Mouse (Mus musculus) stomach, postnatal 0 days (tissue): ENCODE measurements around the gene Mrpl22. TPM values are rescaled to one million over a fixed set of nuclear protein-coding genes. Genes with fewer than 3 reads are reported as not detected.

Experiments used
- ATAC-seq: fragments of 200-750 bp; cut with Nextera tagmentation; 2 replicates; pipeline ENCODE4 v1.8.0; 2017; ENCODE audit not compliant: low FRiP score, low TSS enrichment
- DNase-seq: peaks from one replicate; pipeline ENCODE4 v3.0.0-alpha.2; 2016; ENCODE audit warnings: low spot score
- H3K27ac ChIP-seq: fragments of 300-500 bp; sonication (generic); replicated peaks from 2 replicates; pipeline ENCODE4 v1.5.1; 2014; ENCODE audit warnings: mild to moderate bottlenecking, control low read depth
- H3K27me3 ChIP-seq: fragments of 300-500 bp; sonication (generic); 2 replicates; pipeline ENCODE4 v1.6.1; 2014; ENCODE audit warnings: low read length; ENCODE audit not compliant: control insufficient read depth, insufficient read depth
- H3K36me3 ChIP-seq: fragments of 300-500 bp; sonication (generic); 2 replicates; pipeline ENCODE4 v1.6.1; 2014; ENCODE audit warnings: low read length, mixed read lengths; ENCODE audit not compliant: control insufficient read depth, insufficient read depth
- H3K4me1 ChIP-seq: fragments of 300-500 bp; sonication (generic); replicated peaks from 2 replicates; pipeline ENCODE4 v1.6.1; 2014; ENCODE audit warnings: antibody characterized with exemption; ENCODE audit not compliant: control insufficient read depth, insufficient read depth
- H3K4me2 ChIP-seq: fragments of 300-500 bp; sonication (generic); replicated peaks from 2 replicates; pipeline ENCODE4 v1.6.1; 2014; ENCODE audit warnings: low read depth, mild to moderate bottlenecking, control low read depth, moderate library complexity
- H3K4me3 ChIP-seq: fragments of 300-500 bp; sonication (generic); 2 replicates; pipeline ENCODE4 v1.5.1; 2014; ENCODE audit warnings: low read depth, low read length, control low read depth
- H3K9ac ChIP-seq: fragments of 300-500 bp; sonication (generic); 2 replicates; pipeline ENCODE4 v1.6.1; 2014; ENCODE audit warnings: mild to moderate bottlenecking, low read length, control low read depth, mixed read lengths
- H3K9me3 ChIP-seq: fragments of 300-500 bp; sonication (generic); 2 replicates; pipeline ENCODE4 v1.6.1; 2016; ENCODE audit warnings: low read length; ENCODE audit not compliant: control insufficient read depth
- CTCF ChIP-seq: IDR thresholded peaks from 2 replicates; pipeline ENCODE4 v1.5.1; 2016; ENCODE audit warnings: antibody characterized with exemption, low read depth, mild to moderate bottlenecking, moderate library complexity
- EP300 ChIP-seq: optimal IDR thresholded peaks from 2 replicates; pipeline ENCODE3; 2016; ENCODE audit warnings: antibody characterized with exemption
- WGBS: fragments of 180-500 bp; shearing (Covaris S2); extraction: QIAGEN DNeasy Blood & Tissue Kit; methylation state at CpG from one replicate; pipeline ENCODE4 v1.1.7; 2014; 5-methylcytosine and 5-hydroxymethylcytosine counted together
- polyA plus RNA-seq: library from polyadenylated mRNA; unstranded; fragments of >200 nt; fragmentation: Nextera tagmentation; extraction: Ambion mirVana; gene quantifications from 2 replicates; pipeline ENCODE4 v1.2.1, GENCODE M21; 2015

Gene Mrpl22
- polyA plus RNA-seq, 1 experiment from 2014 or later, result 98.6 TPM

- 93% methylated on average over 3 of the region's 3 CpGs for WGBS
- no peak for DNase-seq
- H3K4me1 ChIP-seq, result no peaks in the 10 kb centered on the region
- no peak overlapping the region for H3K4me2 ChIP-seq
- no peak for ATAC-seq
- no peaks in the 10 kb centered on the region for H3K9me3 ChIP-seq
- no peak overlapping the region for H3K9ac ChIP-seq
- no peak overlapping the region for H3K4me3 ChIP-seq
- TF ChIP-seq EP300 (no peak), CTCF (no peak)
- peaks cover 7% of the 10 kb centered on the region for H3K36me3 ChIP-seq
- no peaks in the 10 kb centered on the region for H3K27me3 ChIP-seq
- no peak overlapping the region for H3K27ac ChIP-seq
These were observed 39.4 kb upstream of the Mrpl22 start for GRCm38 (mm10) chr11:58132026-58132425.

- Histone ChIP-seq H3K4me3 (no peak overlapping the region), H3K4me1 (no peaks in the 10 kb centered on the region), H3K27me3 (no peaks in the 10 kb centered on the region), H3K36me3 (peaks cover 13% of the 10 kb centered on the region), H3K9me3 (no peaks in the 10 kb centered on the region), H3K4me2 (no peak overlapping the region), H3K27ac (no peak overlapping the region), H3K9ac (no peak overlapping the region)
- TF ChIP-seq CTCF, result no peak
- TF ChIP-seq EP300, result no peak
- DNase-seq (no peak), ATAC-seq (no peak; the same call in 1 of the 2 replicates)
These were observed 36.6 kb upstream of the Mrpl22 start for GRCm38 (mm10) chr11:58134869-58135268.

- Histone ChIP-seq H3K27me3 (no peaks in the 10 kb centered on the region), H3K4me1 (no peaks in the 10 kb centered on the region), H3K9ac (no peak overlapping the region), H3K4me2 (no peak overlapping the region), H3K9me3 (no peaks in the 10 kb centered on the region), H3K36me3 (peaks cover 13% of the 10 kb centered on the region), H3K27ac (no peak overlapping the region), H3K4me3 (no peak overlapping the region)
- DNase-seq, result no peak
- no peak for TF ChIP-seq CTCF
- TF ChIP-seq EP300, result no peak
- no peak for ATAC-seq
These were observed 36.2 kb upstream of the Mrpl22 start for GRCm38 (mm10) chr11:58135296-58135695.

GRCm38 (mm10) chr11:58136677-58137076, 34.8 kb upstream of the Mrpl22 start:
- Histone ChIP-seq H3K36me3 (peaks cover 16% of the 10 kb centered on the region), H3K4me3 (no peak overlapping the region), H3K9ac (no peak overlapping the region), H3K4me1 (no peaks in the 10 kb centered on the region), H3K27me3 (no peaks in the 10 kb centered on the region), H3K27ac (no peak overlapping the region), H3K4me2 (no peak overlapping the region), H3K9me3 (no peaks in the 10 kb centered on the region)
- WGBS, result 87% methylated on average over 6 of the region's 6 CpGs
- no peak for ATAC-seq
- no peak for DNase-seq
- TF ChIP-seq EP300, result no peak
- TF ChIP-seq CTCF, result no peak

- H3K36me3 ChIP-seq, result peaks cover 14% of the 10 kb centered on the region
- 83% methylated on average over 11 of the region's 11 CpGs for WGBS
- no peak overlapping the region for H3K27ac ChIP-seq
- H3K9me3 ChIP-seq, result no peaks in the 10 kb centered on the region
- ATAC-seq, result no peak
- no peaks in the 10 kb centered on the region for H3K27me3 ChIP-seq
- H3K4me3 ChIP-seq, result no peak overlapping the region
- H3K9ac ChIP-seq, result no peak overlapping the region
- TF ChIP-seq EP300 (no peak), CTCF (no peak)
- no peak overlapping the region for H3K4me2 ChIP-seq
- H3K4me1 ChIP-seq, result no peaks in the 10 kb centered on the region
- no peak for DNase-seq
These were observed 32.6 kb upstream of the Mrpl22 start for GRCm38 (mm10) chr11:58138821-58139220.

- Histone ChIP-seq H3K4me1 (no peaks in the 10 kb centered on the region), H3K36me3 (peaks cover 15% of the 10 kb centered on the region), H3K9me3 (no peaks in the 10 kb centered on the region), H3K4me3 (no peak overlapping the region), H3K4me2 (no peak overlapping the region), H3K9ac (no peak overlapping the region), H3K27me3 (no peaks in the 10 kb centered on the region), H3K27ac (no peak overlapping the region)
- WGBS, result 73% methylated on average over 3 of the region's 3 CpGs
- DNase-seq, result no peak
- TF ChIP-seq CTCF (no peak), EP300 (no peak)
- ATAC-seq, result no peak
These were observed 32.0 kb upstream of the Mrpl22 start for GRCm38 (mm10) chr11:58139466-58139865.
